Mouse (Mus musculus): ENCODE measurements around the gene Zfp30. TPM values are rescaled to one million over a fixed set of nuclear protein-coding genes. Genes with fewer than 3 reads are reported as not detected.

Zfp30 gene
- total and polyA plus RNA-seq, 3 experiments = 1.4 to 2.7 TPM; not detected in 1

DNA sequence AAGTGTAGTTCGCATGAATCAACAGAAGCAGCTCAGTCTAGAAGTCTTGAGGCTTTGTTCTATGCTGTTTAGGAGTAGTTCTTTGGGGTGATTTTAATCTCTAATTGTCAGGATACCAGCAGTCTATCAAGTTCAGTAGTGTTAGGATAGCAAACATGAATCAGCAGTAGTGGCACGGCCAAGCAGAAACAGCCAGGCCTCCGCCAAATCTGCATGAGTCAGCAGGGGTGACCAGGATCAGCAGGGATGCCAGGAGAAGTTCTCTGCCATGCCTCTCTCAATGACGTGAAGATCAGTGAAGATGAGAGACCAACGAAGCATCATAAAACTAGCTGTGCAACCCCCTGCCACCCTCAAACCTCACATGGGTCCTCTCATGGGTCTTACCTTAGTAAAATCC, 23.3 kb upstream of the Zfp30 start:
- H3K27me3 ChIP-seq (ENCODE audit: control insufficient read depth in 1 of 2, insufficient read depth in 2 of 2, low read length in 2 of 2) = no peaks in the 10 kb centered on the region; a peak in 1 of 4 replicates
- DNase-seq (ENCODE audit: low read depth, low spot score) = no peak
- no peaks in the 10 kb centered on the region for H3K4me1 ChIP-seq (ENCODE audit: control insufficient read depth in 1 of 2, insufficient read depth in 2 of 2, low read length in 2 of 2)
- no peaks in the 10 kb centered on the region for H3K36me3 ChIP-seq (ENCODE audit: control insufficient read depth in 1 of 2, insufficient read depth in 2 of 2, low read length in 2 of 2)
- H3K9me3 ChIP-seq (replicated peaks; ENCODE audit: insufficient read depth, low read length) = no peaks in the 10 kb centered on the region
- H3K4me3 ChIP-seq (ENCODE audit: control insufficient read depth in 1 of 2, insufficient read depth in 1 of 2, low read depth in 2 of 2, low read length in 2 of 2) = no peak overlapping the region
- H3K27ac ChIP-seq (ENCODE audit: control insufficient read depth, low read depth, low read length) = no peak overlapping the region
- no peaks in the 10 kb centered on the region for H3K79me2 ChIP-seq (ENCODE audit: control insufficient read depth, insufficient read depth, low read length, poor library complexity)
- H3K9ac ChIP-seq (ENCODE audit: control insufficient read depth, low read depth, low read length, poor library complexity, severe bottlenecking) = no peak overlapping the region
- no peak for TF ChIP-seq USF1 (IDR thresholded peaks at IDR 0.05; ENCODE audit: low read depth, low read length)
- TF ChIP-seq BHLHE40 (IDR thresholded peaks at IDR 0.05; ENCODE audit: borderline replicate concordance, low read depth, low read length) = no peak
- TF ChIP-seq NELFE (IDR thresholded peaks at IDR 0.05; ENCODE audit: low read depth, low read length) = no peak
- no peak for TF ChIP-seq POLR2AphosphoS5 (IDR thresholded peaks at IDR 0.05; ENCODE audit: borderline replicate concordance, low read depth, low read length)
- TF ChIP-seq ZMIZ1 (IDR thresholded peaks at IDR 0.05; ENCODE audit: low read depth, low read length) = no peak
- no peak for TF ChIP-seq UBTF (IDR thresholded peaks at IDR 0.05; ENCODE audit: borderline replicate concordance, insufficient read depth, low read depth, low read length)
- TF ChIP-seq ZC3H11A (IDR thresholded peaks at IDR 0.05; ENCODE audit: low read depth, low read length) = no peak
- TF ChIP-seq MEF2A (IDR thresholded peaks at IDR 0.05; ENCODE audit: extremely low read depth, insufficient replicate concordance, low read depth, low read length, poor library complexity, severe bottlenecking) = no peak
- TF ChIP-seq SMC3 (IDR thresholded peaks at IDR 0.05; ENCODE audit: low read depth, low read length) = no peak
- TF ChIP-seq TBP (IDR thresholded peaks at IDR 0.05; ENCODE audit: low read depth, low read length) = no peak
- no peak for TF ChIP-seq ZNF384 (IDR thresholded peaks at IDR 0.05; ENCODE audit: low read depth, low read length)
- TF ChIP-seq TCF12 (IDR thresholded peaks at IDR 0.05; ENCODE audit: low read depth, low read length) = no peak
- TF ChIP-seq RAD21 (IDR thresholded peaks at IDR 0.05; ENCODE audit: low read depth, low read length) = no peak
- TF ChIP-seq RCOR1 (IDR thresholded peaks at IDR 0.05; ENCODE audit: low read depth, low read length) = no peak
- no peak for TF ChIP-seq ETS1 (IDR thresholded peaks at IDR 0.05; ENCODE audit: low read depth, low read length)
- TF ChIP-seq GABPA (IDR thresholded peaks at IDR 0.05; ENCODE audit: low read depth, low read length) = no peak

- H3K4me1 ChIP-seq (ENCODE audit: control insufficient read depth in 1 of 2, insufficient read depth in 2 of 2, low read length in 2 of 2) = peaks cover 4 to 6% of the 10 kb centered on the region in 2 experiments; a peak in 2 of 4 replicates
- no peak overlapping the region for H3K27ac ChIP-seq (ENCODE audit: control insufficient read depth, low read depth, low read length)
- H3K36me3 ChIP-seq (ENCODE audit: control insufficient read depth in 1 of 2, insufficient read depth in 2 of 2, low read length in 2 of 2) = peaks cover 0 to 5% of the 10 kb centered on the region in 2 experiments; a peak in 2 of 4 replicates
- H3K4me3 ChIP-seq (ENCODE audit: control insufficient read depth in 1 of 2, insufficient read depth in 1 of 2, low read depth in 2 of 2, low read length in 2 of 2) = no peak overlapping the region
- H3K9ac ChIP-seq (ENCODE audit: control insufficient read depth, low read depth, low read length, poor library complexity, severe bottlenecking) = no peak overlapping the region
- H3K79me2 ChIP-seq (ENCODE audit: control insufficient read depth, insufficient read depth, low read length, poor library complexity) = peaks cover 13% of the 10 kb centered on the region
- no peaks in the 10 kb centered on the region for H3K27me3 ChIP-seq (ENCODE audit: control insufficient read depth in 1 of 2, insufficient read depth in 2 of 2, low read length in 2 of 2)
- H3K9me3 ChIP-seq (replicated peaks; ENCODE audit: insufficient read depth, low read length) = no peaks in the 10 kb centered on the region
- DNase-seq (ENCODE audit: low read depth, low spot score) = peak; percentile 63
- TF ChIP-seq ZKSCAN1 (IDR thresholded peaks at IDR 0.05; ENCODE audit: low read depth, low read length) (no peak), MXI1 (IDR thresholded peaks at IDR 0.05; ENCODE audit: low read depth, low read length) (peak; percentile 54), SIN3A (IDR thresholded peaks at IDR 0.05; ENCODE audit: low read length) (peak; percentile 80)
Measured at GRCm38 (mm10) chr7:29764702-29765101, 19.1 kb upstream of the Zfp30 start.
